Mouse (Mus musculus): ENCODE measurements around the gene Hba-a1. TPM values are rescaled to one million over a fixed set of nuclear protein-coding genes. Genes with fewer than 3 reads are reported as not detected.
A peak's percentile ranks its signal among the peaks of the same experiment; 100 is the strongest.
"Not testable (repeated sequence)": the region's sequence is repeated elsewhere in the genome, so short reads cannot be mapped to it uniquely, and the experiment has no call there.

Gene Hba-a1
- 52,845 and 54,272 TPM in 2 replicates for polyA plus RNA-seq (2016; fragmentation: Nextera tagmentation; extraction: Ambion mirVana)

GRCm38 (mm10) chr11:32283091-32283777 is at the start of gene Hba-a1:
Gene Hba-a1 (plus strand): TSS chr11:32283511.
- H3K4me1 ChIP-seq = peaks cover 48% of the 10 kb centered on the region
- H3K27ac ChIP-seq = peak within 1 kb of the TSS; percentile 99
- H3K27me3 ChIP-seq (replicated peaks) = peaks cover 31% of the 10 kb centered on the region
- peak within 1 kb of the TSS; percentile 67 for H3K4me2 ChIP-seq
- peak within 1 kb of the TSS; percentile 46 for H3K4me3 ChIP-seq
- peak within 1 kb of the TSS; percentile 75 for H3K9ac ChIP-seq
- ATAC-seq = peak; percentile 73
- not testable (repeated sequence) for H3K9me3 ChIP-seq (replicated peaks); H3K36me3 ChIP-seq
- WGBS (ENCODE audit: insufficient replicate concordance) = 13% methylated on average over 1 of the region's 5 CpGs

GRCm38 (mm10) chr11:32233895-32234294 is 49.4 kb upstream of the Hba-a1 start:
- H3K27me3 ChIP-seq (replicated peaks) = no peaks in the 10 kb centered on the region
- peak overlapping the region; percentile 11; the same call in 1 of the 2 replicates for H3K27ac ChIP-seq
- peaks cover 18% of the 10 kb centered on the region for H3K4me1 ChIP-seq
- H3K9me3 ChIP-seq (replicated peaks) = no peaks in the 10 kb centered on the region
- no peak overlapping the region for H3K9ac ChIP-seq
- ATAC-seq = no peak
- WGBS (ENCODE audit: insufficient replicate concordance) = 93% methylated on average over 3 of the region's 3 CpGs
- peaks cover 99% of the 10 kb centered on the region for H3K36me3 ChIP-seq
- no peak overlapping the region for H3K4me2 ChIP-seq
- no peak overlapping the region for H3K4me3 ChIP-seq

- peaks cover 99% of the 10 kb centered on the region for H3K36me3 ChIP-seq
- H3K9ac ChIP-seq = peak overlapping the region; percentile 22; the same call in 1 of the 2 replicates
- no peak overlapping the region for H3K4me2 ChIP-seq
- peak overlapping the region; percentile 99 for H3K27ac ChIP-seq
- H3K27me3 ChIP-seq (replicated peaks) = no peaks in the 10 kb centered on the region
- 82% methylated on average over 6 of the region's 6 CpGs for WGBS (ENCODE audit: insufficient replicate concordance)
- H3K9me3 ChIP-seq (replicated peaks) = no peaks in the 10 kb centered on the region
- no peak overlapping the region for H3K4me3 ChIP-seq
- ATAC-seq = no peak
- H3K4me1 ChIP-seq = peaks cover 26% of the 10 kb centered on the region
Observed at GRCm38 (mm10) chr11:32234816-32235485, 48.4 kb upstream of the Hba-a1 start.

GRCm38 (mm10) chr11:32235646-32236045 is 47.7 kb upstream of the Hba-a1 start:
- Histone ChIP-seq H3K9ac (0 out of 2 replicates have a peak overlapping the region, but pooled peaks have one; percentile 23), H3K9me3 (replicated peaks) (no peaks in the 10 kb centered on the region), H3K4me2 (no peak overlapping the region), H3K36me3 (peaks cover 99% of the 10 kb centered on the region), H3K27ac (peak overlapping the region; percentile 99), H3K4me3 (no peak overlapping the region), H3K27me3 (replicated peaks) (no peaks in the 10 kb centered on the region), H3K4me1 (peaks cover 33% of the 10 kb centered on the region)
- no peak for ATAC-seq
- 73% methylated on average over 3 of the region's 3 CpGs for WGBS (ENCODE audit: insufficient replicate concordance)

- peak overlapping the region; percentile 23; the same call in 1 of the 2 replicates for H3K9ac ChIP-seq
- WGBS (ENCODE audit: insufficient replicate concordance) = 82% methylated on average over 2 of the region's 2 CpGs
- peaks cover 99% of the 10 kb centered on the region for H3K36me3 ChIP-seq
- no peaks in the 10 kb centered on the region for H3K27me3 ChIP-seq (replicated peaks)
- peaks cover 38% of the 10 kb centered on the region for H3K4me1 ChIP-seq
- no peak overlapping the region for H3K4me2 ChIP-seq
- H3K27ac ChIP-seq = peak overlapping the region; percentile 99
- no peak for ATAC-seq
- H3K9me3 ChIP-seq (replicated peaks) = no peaks in the 10 kb centered on the region
- H3K4me3 ChIP-seq = no peak overlapping the region
Observed at GRCm38 (mm10) chr11:32236132-32236531, 47.2 kb upstream of the Hba-a1 start.

GRCm38 (mm10) chr11:32236712-32237410 is 46.5 kb upstream of the Hba-a1 start:
- peaks cover 99% of the 10 kb centered on the region for H3K36me3 ChIP-seq
- no peak overlapping the region for H3K4me3 ChIP-seq
- no peaks in the 10 kb centered on the region for H3K27me3 ChIP-seq (replicated peaks)
- H3K4me2 ChIP-seq = 0 out of 2 replicates have a peak overlapping the region, but pooled peaks have one; percentile 14
- 61% methylated on average over 9 of the region's 9 CpGs for WGBS (ENCODE audit: insufficient replicate concordance)
- peaks cover 45% of the 10 kb centered on the region for H3K4me1 ChIP-seq
- no peaks in the 10 kb centered on the region for H3K9me3 ChIP-seq (replicated peaks)
- no peak overlapping the region; the same call in 1 of the 2 replicates for H3K9ac ChIP-seq
- ATAC-seq = no peak
- H3K27ac ChIP-seq = peak overlapping the region; percentile 99

- no peak overlapping the region for H3K4me3 ChIP-seq
- H3K27ac ChIP-seq = peak overlapping the region; percentile 99
- peak overlapping the region; percentile 81; the same call in 1 of the 2 replicates for H3K9ac ChIP-seq
- WGBS (ENCODE audit: insufficient replicate concordance) = 90% methylated on average over 3 of the region's 3 CpGs
- H3K9me3 ChIP-seq (replicated peaks) = no peaks in the 10 kb centered on the region
- peaks cover 99% of the 10 kb centered on the region for H3K36me3 ChIP-seq
- 0 out of 2 replicates have a peak overlapping the region, but pooled peaks have one; percentile 14 for H3K4me2 ChIP-seq
- ATAC-seq = no peak
- H3K4me1 ChIP-seq = peaks cover 51% of the 10 kb centered on the region
- H3K27me3 ChIP-seq (replicated peaks) = no peaks in the 10 kb centered on the region
Observed at GRCm38 (mm10) chr11:32237411-32237795, 45.9 kb upstream of the Hba-a1 start.

- H3K4me1 ChIP-seq = peaks cover 60% of the 10 kb centered on the region
- H3K36me3 ChIP-seq = peaks cover 99% of the 10 kb centered on the region
- WGBS (ENCODE audit: insufficient replicate concordance) = 73% methylated on average over 5 of the region's 5 CpGs
- peak overlapping the region; percentile 34 for H3K4me2 ChIP-seq
- peak overlapping the region; percentile 81 for H3K9ac ChIP-seq
- peak overlapping the region; percentile 99 for H3K27ac ChIP-seq
- no peaks in the 10 kb centered on the region for H3K27me3 ChIP-seq (replicated peaks)
- H3K9me3 ChIP-seq (replicated peaks) = no peaks in the 10 kb centered on the region
- no peak overlapping the region for H3K4me3 ChIP-seq
- peak; percentile 58; the same call in 1 of the 2 replicates for ATAC-seq
Observed at GRCm38 (mm10) chr11:32238093-32238860, 45.0 kb upstream of the Hba-a1 start.

- H3K36me3 ChIP-seq = peaks cover 90% of the 10 kb centered on the region
- peak overlapping the region; percentile 99 for H3K27ac ChIP-seq
- no peak for ATAC-seq
- peaks cover 87% of the 10 kb centered on the region for H3K4me1 ChIP-seq
- no peak overlapping the region for H3K4me3 ChIP-seq
- no peaks in the 10 kb centered on the region for H3K27me3 ChIP-seq (replicated peaks)
- H3K9me3 ChIP-seq (replicated peaks) = no peaks in the 10 kb centered on the region
- H3K4me2 ChIP-seq = no peak overlapping the region
- H3K9ac ChIP-seq = peak overlapping the region; percentile 81
Observed at GRCm38 (mm10) chr11:32241391-32241790, 41.9 kb upstream of the Hba-a1 start.

- peaks cover 93% of the 10 kb centered on the region for H3K4me1 ChIP-seq
- peak; percentile 56 for ATAC-seq
- 72% methylated on average over 3 of the region's 3 CpGs for WGBS (ENCODE audit: insufficient replicate concordance)
Observed at GRCm38 (mm10) chr11:32242209-32242608, 41.1 kb upstream of the Hba-a1 start.

GRCm38 (mm10) chr11:32243205-32243955 is 39.9 kb upstream of the Hba-a1 start:
- peaks cover 93% of the 10 kb centered on the region for H3K4me1 ChIP-seq

More at GRCm38 (mm10) chr11:32242209-32242608, 41.1 kb upstream of the Hba-a1 start:
- Histone ChIP-seq H3K36me3 (peaks cover 90% of the 10 kb centered on the region), H3K9ac (peak overlapping the region; percentile 81), H3K4me2 (peak overlapping the region; percentile 17), H3K27ac (peak overlapping the region; percentile 99), H3K9me3 (replicated peaks) (no peaks in the 10 kb centered on the region), H3K27me3 (replicated peaks) (no peaks in the 10 kb centered on the region), H3K4me3 (no peak overlapping the region)

More at GRCm38 (mm10) chr11:32243205-32243955, 39.9 kb upstream of the Hba-a1 start:
- no peak for ATAC-seq
- Histone ChIP-seq H3K36me3 (peaks cover 90% of the 10 kb centered on the region), H3K9ac (peak overlapping the region; percentile 81), H3K4me2 (peak overlapping the region; percentile 17; the same call in 1 of the 2 replicates), H3K27me3 (replicated peaks) (no peaks in the 10 kb centered on the region), H3K4me3 (no peak overlapping the region), H3K9me3 (replicated peaks) (no peaks in the 10 kb centered on the region), H3K27ac (peak overlapping the region; percentile 99)
- WGBS (ENCODE audit: insufficient replicate concordance) = 69% methylated on average over 7 of the region's 7 CpGs
